Mouse (Mus musculus) myocyte (in vitro differentiated cells): ENCODE measurements at regions not wholly inside any gene's neighbourhood (a gene's known extent, or its start where the extent isn't known, plus 50 kb on each side); places are given as distances from the start of the nearest gene placed in this dataset.

Experiments used
- CEBPB ChIP-seq: IDR thresholded peaks from 2 replicates; pipeline ENCODE4 v1.6.1; 2011; ENCODE audit warnings: mild to moderate bottlenecking, moderate library complexity; ENCODE audit not compliant: poor library complexity, insufficient read depth, severe bottlenecking
- E2F4 ChIP-seq: IDR thresholded peaks from one replicate; pipeline ENCODE4 v1.6.1; 2011; ENCODE audit warnings: mild to moderate bottlenecking, control low read depth, moderate library complexity; ENCODE audit not compliant: insufficient read depth
- MAX ChIP-seq: IDR thresholded peaks from one replicate; pipeline ENCODE4 v1.6.1; 2011; ENCODE audit warnings: low read depth, mild to moderate bottlenecking, control low read depth
- MYOD1 ChIP-seq, 3 experiments: IDR thresholded peaks; one replicate each; pipeline ENCODE4 v1.6.1; 2011; ENCODE audit warnings: control low read depth in 2 of 3, low read depth in 2 of 3, mild to moderate bottlenecking in 2 of 3, moderate library complexity in 1 of 3; ENCODE audit not compliant: insufficient read length in 2 of 3, control insufficient read depth in 1 of 3
- MYOG ChIP-seq, 3 experiments: IDR thresholded peaks; one replicate each; pipeline ENCODE4 v1.6.1; 2011; ENCODE audit warnings: control low read depth in 2 of 3, low read depth in 2 of 3, mild to moderate bottlenecking in 2 of 3; ENCODE audit not compliant: insufficient read length in 2 of 3, control insufficient read depth in 1 of 3, insufficient read depth in 1 of 3
- POLR2A ChIP-seq: IDR thresholded peaks from one replicate; pipeline ENCODE4 v1.6.1; 2011; ENCODE audit warnings: low read depth, mild to moderate bottlenecking, control low read depth, moderate library complexity; ENCODE audit not compliant: insufficient read length
- POLR2AphosphoS2 ChIP-seq: IDR thresholded peaks from one replicate; pipeline ENCODE4 v1.6.1; 2011; ENCODE audit warnings: low read depth, control low read depth; ENCODE audit not compliant: insufficient read length
- REST ChIP-seq: IDR thresholded peaks from one replicate; pipeline ENCODE4 v1.6.1; 2011; ENCODE audit warnings: mild to moderate bottlenecking, control low read depth, moderate library complexity; ENCODE audit not compliant: insufficient read depth, insufficient read length
- SRF ChIP-seq: IDR thresholded peaks from one replicate; pipeline ENCODE4 v1.6.1; 2011; ENCODE audit warnings: low read depth; ENCODE audit not compliant: control insufficient read depth, insufficient read length
- TCF12 ChIP-seq: IDR thresholded peaks from one replicate; pipeline ENCODE4 v1.6.1; 2011; ENCODE audit warnings: mild to moderate bottlenecking, control low read depth; ENCODE audit not compliant: poor library complexity, insufficient read depth, severe bottlenecking
- TCF3 ChIP-seq: IDR thresholded peaks from one replicate; pipeline ENCODE4 v1.6.1; 2011; ENCODE audit warnings: low read depth, control low read depth; ENCODE audit not compliant: insufficient read length
- USF1 ChIP-seq: IDR thresholded peaks from one replicate; pipeline ENCODE4 v1.6.1; 2011; ENCODE audit warnings: low read depth, mild to moderate bottlenecking, control low read depth, moderate library complexity

DNA sequence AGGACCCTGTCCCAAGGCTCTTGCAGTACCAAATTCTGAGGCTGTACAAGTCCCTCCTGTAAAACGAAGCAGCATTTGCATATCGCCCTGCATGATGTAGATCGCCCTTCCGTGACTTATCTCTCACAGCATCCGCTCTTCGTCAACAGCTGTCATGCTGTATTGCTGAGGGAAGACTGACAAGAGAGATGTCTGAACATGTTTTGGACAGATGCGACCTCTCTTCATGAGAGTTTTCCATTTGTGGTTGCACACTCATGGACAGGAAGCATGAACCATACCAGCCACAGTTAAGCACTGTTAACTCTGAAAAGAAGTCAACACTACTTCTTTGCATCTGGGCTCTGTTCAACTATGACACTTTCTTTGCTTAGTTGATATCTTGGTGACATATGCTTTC is 108.9 kb downstream of the Slc35b3 start:
- TF ChIP-seq POLR2A: no peak
- no peak for TF ChIP-seq CEBPB
- no peak for TF ChIP-seq MAX
- no peak for TF ChIP-seq TCF12
- TF ChIP-seq E2F4: no peak
- no peak for TF ChIP-seq USF1
- TF ChIP-seq SRF: no peak
- no peak for TF ChIP-seq POLR2AphosphoS2
- TF ChIP-seq REST: no peak
- no peak for TF ChIP-seq MYOG (IDR thresholded peaks at IDR 0.05; ENCODE audit: control insufficient read depth in 1 of 3, insufficient read depth in 1 of 3, insufficient read length in 2 of 3, low read depth in 2 of 3)
- no peak for TF ChIP-seq TCF3
- no peak for TF ChIP-seq MYOD1 (IDR thresholded peaks at IDR 0.05; ENCODE audit: control insufficient read depth in 1 of 3, insufficient read length in 2 of 3, low read depth in 2 of 3)
